Mouse (Mus musculus) MEL (cell line): Measurements from ENCODE around the gene Bpgm. TPM values are rescaled to one million over a fixed set of nuclear protein-coding genes. Genes with fewer than 3 reads are reported as not detected.
A peak's percentile ranks its signal among the peaks of the same experiment; 100 is the strongest.

Source experiments
- DNase-seq: peaks from one replicate; pipeline ENCODE4 v3.0.0; 2011; ENCODE audit warnings: low read depth, low spot score
- H3K27ac ChIP-seq: 2 replicates; pipeline ENCODE4 v1.5.1; 2012; ENCODE audit warnings: low read depth, mild to moderate bottlenecking, control low read depth, low read length, moderate library complexity; ENCODE audit not compliant: control insufficient read depth
- H3K27me3 ChIP-seq, 2 experiments: fragments of 150-350 bp in 1 of 2; sonication (generic) in 1 of 2; 2 replicates each; pipeline ENCODE4 v1.6.1; 2012; ENCODE audit warnings: low read length in 2 of 2, mild to moderate bottlenecking in 2 of 2, improper control_type of control experiment in 1 of 2, moderate library complexity in 1 of 2; ENCODE audit not compliant: insufficient read depth in 2 of 2, control insufficient read depth in 1 of 2
- H3K36me3 ChIP-seq, 2 experiments: 2 replicates each; pipeline ENCODE4 v1.6.1; 2012 to 2014; ENCODE audit warnings: low read length in 2 of 2, improper control_type of control experiment in 1 of 2, inconsistent platforms in 1 of 2, mild to moderate bottlenecking in 1 of 2; ENCODE audit not compliant: insufficient read depth in 2 of 2, control insufficient read depth in 1 of 2
- H3K4me1 ChIP-seq, 2 experiments: fragments of 150-350 bp in 1 of 2; sonication (generic) in 1 of 2; 2 replicates each; pipeline ENCODE4 v1.6.1; 2012; ENCODE audit warnings: low read length in 2 of 2, improper control_type of control experiment in 1 of 2, mild to moderate bottlenecking in 1 of 2; ENCODE audit not compliant: insufficient read depth in 2 of 2, control insufficient read depth in 1 of 2
- H3K4me3 ChIP-seq, 2 experiments: fragments of 150-350 bp in 1 of 2; sonication (generic) in 1 of 2; 2 replicates each; pipeline ENCODE4 v1.5.1; 2012; ENCODE audit warnings: low read depth in 2 of 2, low read length in 2 of 2, mild to moderate bottlenecking in 2 of 2, moderate library complexity in 2 of 2, control low read depth in 1 of 2, improper control_type of control experiment in 1 of 2; ENCODE audit not compliant: control insufficient read depth in 1 of 2, insufficient read depth in 1 of 2
- H3K79me2 ChIP-seq: 2 replicates; pipeline ENCODE4 v1.6.1; 2012; ENCODE audit warnings: mild to moderate bottlenecking, low read length, moderate library complexity; ENCODE audit not compliant: control insufficient read depth, poor library complexity, insufficient read depth
- H3K9ac ChIP-seq: 2 replicates; pipeline ENCODE4 v1.6.1; 2012; ENCODE audit warnings: low read depth, mild to moderate bottlenecking, control low read depth, low read length, moderate library complexity; ENCODE audit not compliant: control insufficient read depth, poor library complexity, severe bottlenecking
- H3K9me3 ChIP-seq: fragments of 150-350 bp; sonication (generic); replicated peaks from 2 replicates; pipeline ENCODE4 v1.6.1; 2012; ENCODE audit warnings: mild to moderate bottlenecking, low read length, improper control_type of control experiment, moderate library complexity; ENCODE audit not compliant: insufficient read depth
- BHLHE40 ChIP-seq: IDR thresholded peaks from 2 replicates; pipeline ENCODE4 v1.6.1; 2012; ENCODE audit warnings: low read depth, mild to moderate bottlenecking, inconsistent platforms, low read length, improper control_type of control experiment, borderline replicate concordance
- CHD1 ChIP-seq: IDR thresholded peaks from 2 replicates; pipeline ENCODE4 v1.6.1; 2012; ENCODE audit warnings: low read depth, mild to moderate bottlenecking, inconsistent platforms, low read length, improper control_type of control experiment
- CHD2 ChIP-seq: IDR thresholded peaks from 2 replicates; pipeline ENCODE4 v1.6.1; 2011; ENCODE audit warnings: low read length, improper control_type of control experiment
- ELF1 ChIP-seq: IDR thresholded peaks from 2 replicates; pipeline ENCODE4 v1.6.1; 2014; ENCODE audit warnings: low read depth, mild to moderate bottlenecking, inconsistent platforms, low read length, improper control_type of control experiment, moderate library complexity
- ETS1 ChIP-seq: IDR thresholded peaks from 2 replicates; pipeline ENCODE4 v1.6.1; 2012; ENCODE audit warnings: low read depth, mild to moderate bottlenecking, inconsistent platforms, low read length, improper control_type of control experiment, moderate library complexity
- GABPA ChIP-seq: IDR thresholded peaks from 2 replicates; pipeline ENCODE4 v1.6.1; 2012; ENCODE audit warnings: low read depth, mild to moderate bottlenecking, inconsistent platforms, low read length, improper control_type of control experiment, moderate library complexity
- GATA1 ChIP-seq: IDR thresholded peaks from 2 replicates; pipeline ENCODE4 v1.6.1; 2011; ENCODE audit warnings: low read depth, low read length, improper control_type of control experiment
- MAFK ChIP-seq: IDR thresholded peaks from 2 replicates; pipeline ENCODE4 v1.6.1; 2011; ENCODE audit warnings: low read depth, mild to moderate bottlenecking, low read length, improper control_type of control experiment, borderline replicate concordance
- MEF2A ChIP-seq: IDR thresholded peaks from 2 replicates; pipeline ENCODE4 v1.6.1; 2014; ENCODE audit warnings: low read depth, mild to moderate bottlenecking, inconsistent platforms, low read length, improper control_type of control experiment; ENCODE audit not compliant: poor library complexity, insufficient replicate concordance, severe bottlenecking; ENCODE audit errors: extremely low read depth
- MYC ChIP-seq: IDR thresholded peaks from 2 replicates; pipeline ENCODE4 v1.6.1; 2011; ENCODE audit warnings: low read depth, mild to moderate bottlenecking, low read length, improper control_type of control experiment, moderate library complexity
- POLR2AphosphoS5 ChIP-seq: IDR thresholded peaks from 2 replicates; pipeline ENCODE4 v1.6.1; 2012; ENCODE audit warnings: low read depth, borderline replicate concordance, mild to moderate bottlenecking, inconsistent platforms, low read length, moderate library complexity, mixed read lengths
- SMC3 ChIP-seq: IDR thresholded peaks from 2 replicates; pipeline ENCODE4 v1.6.1; 2011; ENCODE audit warnings: low read depth, low read length, improper control_type of control experiment
- TAL1 ChIP-seq: IDR thresholded peaks from 2 replicates; pipeline ENCODE4 v1.6.1; 2012; ENCODE audit warnings: mild to moderate bottlenecking, inconsistent platforms, low read length, moderate library complexity, mixed read lengths
- TBP ChIP-seq: IDR thresholded peaks from 2 replicates; pipeline ENCODE4 v1.8.0; 2011; ENCODE audit warnings: low read depth, low read length, improper control_type of control experiment
- TCF12 ChIP-seq: IDR thresholded peaks from 2 replicates; pipeline ENCODE4 v1.6.1; 2014; ENCODE audit warnings: low read depth, mild to moderate bottlenecking, inconsistent platforms, low read length, improper control_type of control experiment, moderate library complexity
- USF1 ChIP-seq: IDR thresholded peaks from 2 replicates; pipeline ENCODE4 v1.6.1; 2014; ENCODE audit warnings: low read depth, mild to moderate bottlenecking, inconsistent platforms, low read length, improper control_type of control experiment, moderate library complexity
- USF2 ChIP-seq, 2 experiments: IDR thresholded peaks; 2 replicates each; pipeline ENCODE4 v1.6.1; 2011 to 2012; ENCODE audit warnings: improper control_type of control experiment in 2 of 2, low read length in 2 of 2, borderline replicate concordance in 1 of 2, inconsistent platforms in 1 of 2, low read depth in 1 of 2, mild to moderate bottlenecking in 1 of 2; ENCODE audit not compliant: insufficient read depth in 1 of 2
- ZKSCAN1 ChIP-seq: IDR thresholded peaks from 2 replicates; pipeline ENCODE4 v1.6.1; 2012; ENCODE audit warnings: low read depth, mild to moderate bottlenecking, inconsistent platforms, low read length, improper control_type of control experiment, moderate library complexity
- ZNF384 ChIP-seq: IDR thresholded peaks from 2 replicates; pipeline ENCODE4 v1.6.1; 2012; ENCODE audit warnings: low read depth, mild to moderate bottlenecking, inconsistent platforms, low read length, improper control_type of control experiment
- polyA plus RNA-seq, 2 experiments: library from polyadenylated mRNA; stranded (reverse) in 1 of 2; unstranded in 1 of 2; fragments of >175 nt in 1 of 2; fragments of >200 nt in 1 of 2; gene quantifications; 2 replicates each; pipeline versions ENCODE4 v1.2.1 to v1.2.4; 2012; ENCODE audit warnings: low replicate concordance in 2 of 2, low read depth in 1 of 2; ENCODE audit not compliant: insufficient read length in 2 of 2, insufficient read depth in 1 of 2, missing spikeins in 1 of 2
- total RNA-seq: library from RNA; depleted of rRNA; stranded (reverse); fragments of 300-350 nt; gene quantifications from 2 replicates; pipeline ENCODE4 v1.2.3, GENCODE M21; 2012

Bpgm gene
- total and polyA plus RNA-seq, 3 experiments, result 11.1 to 14.1 TPM; not detected in 1

GRCm38 (mm10) chr6:34475391-34475790 lies 616 bp upstream of the Bpgm start:
- no peaks in the 10 kb centered on the region; a peak in 1 of 4 replicates for H3K27me3 ChIP-seq
- TF ChIP-seq TAL1, result peak; percentile 18; the same call in 1 of the 2 replicates
- TF ChIP-seq ETS1, result 0 out of 2 replicates have a peak, but pooled peaks have one; percentile 34
- TF ChIP-seq TBP, result no peak
- TF ChIP-seq BHLHE40, result peak; percentile 83; the same call in 1 of the 2 replicates
- peak; percentile 31 for TF ChIP-seq GATA1
- 0 out of 2 replicates have a peak, but pooled peaks have one; percentile 10 for TF ChIP-seq TCF12
- no peak for TF ChIP-seq MEF2A
- TF ChIP-seq, all 39 proteins: peak for 5
- Histone ChIP-seq H3K27ac (peak overlapping the region; percentile 68; the same call in 1 of the 2 replicates), H3K36me3 (peaks cover 0 to 23% of the 10 kb centered on the region in 2 experiments; a peak in 2 of 4 replicates), H3K9ac (peak overlapping the region; percentile 73), H3K4me3 (peak overlapping the region; percentile 76 to 77), H3K4me1 (peaks cover 15 to 19% of the 10 kb centered on the region in 2 experiments), H3K79me2 (no peaks in the 10 kb centered on the region; the same call in 1 of the 2 replicates), H3K9me3 (no peaks in the 10 kb centered on the region)
- DNase-seq, result peak; percentile 62

GRCm38 (mm10) chr6:34478036-34478435 lies 2.0 kb downstream of the Bpgm start:
- Histone ChIP-seq H3K27ac (no peak overlapping the region), H3K79me2 (no peaks in the 10 kb centered on the region; the same call in 1 of the 2 replicates), H3K4me3 (no peak overlapping the region), H3K27me3 (no peaks in the 10 kb centered on the region), H3K9me3 (no peaks in the 10 kb centered on the region), H3K4me1 (peaks cover 14 to 20% of the 10 kb centered on the region in 2 experiments)
- TF ChIP-seq GABPA (no peak), POLR2AphosphoS5 (no peak), MYC (no peak), MAFK (no peak), ELF1 (no peak), ETS1 (no peak), ZNF384 (no peak), BHLHE40 (no peak), USF1 (no peak), TCF12 (no peak), CHD1 (no peak), USF2 (IDR thresholded peaks at IDR 0.05; ENCODE audit: borderline replicate concordance in 1 of 2, insufficient read depth in 1 of 2, low read depth in 1 of 2, low read length in 2 of 2) (no peak), CHD2 (no peak), TAL1 (no peak), SMC3 (no peak), TBP (no peak), ZKSCAN1 (no peak)
- TF ChIP-seq, all 39 proteins: peak for 0
- no peak for DNase-seq
- Histone ChIP-seq H3K36me3 (peaks cover 0 to 18% of the 10 kb centered on the region in 2 experiments; a peak in 2 of 4 replicates), H3K9ac (no peak overlapping the region)
